Mouse (Mus musculus) CH12.LX (cell line): ENCODE measurements around the gene Ebf1. TPM values are rescaled to one million over a fixed set of nuclear protein-coding genes. Genes with fewer than 3 reads are reported as not detected.
A peak's percentile ranks its signal among the peaks of the same experiment; 100 is the strongest.

Experiments used
- DNase-seq: peaks from one replicate; pipeline ENCODE4 v3.0.0-alpha.2; 2013; ENCODE audit errors: extremely low read depth
- H3K27ac ChIP-seq: 2 replicates; pipeline ENCODE4 v1.5.1; 2012; ENCODE audit warnings: low read depth, mild to moderate bottlenecking, control low read depth, moderate library complexity; ENCODE audit not compliant: insufficient read depth
- H3K27me3 ChIP-seq: replicated peaks from 2 replicates; pipeline ENCODE3; 2012; ENCODE audit warnings: inconsistent platforms
- H3K36me3 ChIP-seq, 2 experiments: replicated peaks in 1 of 2; 2 replicates each; pipeline versions ENCODE3 to v1.6.1; 2012; ENCODE audit warnings: inconsistent platforms in 1 of 2, low read length in 1 of 2, mild to moderate bottlenecking in 1 of 2, mixed read lengths in 1 of 2, moderate library complexity in 1 of 2; ENCODE audit not compliant: control insufficient read depth in 1 of 2, insufficient read depth in 1 of 2
- H3K4me1 ChIP-seq, 2 experiments: 2 replicates each; pipeline ENCODE4 v1.6.1; 2012; ENCODE audit warnings: inconsistent platforms in 1 of 2, moderate library complexity in 1 of 2; ENCODE audit not compliant: insufficient read depth in 2 of 2, control insufficient read depth in 1 of 2
- H3K4me2 ChIP-seq: 2 replicates; pipeline ENCODE4 v1.6.1; 2012; ENCODE audit warnings: low read depth, mild to moderate bottlenecking, control low read depth; ENCODE audit not compliant: poor library complexity, insufficient read depth, severe bottlenecking
- H3K4me3 ChIP-seq, 3 experiments: fragments of 150-350 bp in 1 of 3; sonication (generic) in 1 of 3; replicated peaks in 1 of 3; 2 replicates each; pipeline versions ENCODE3 to v1.5.1; 2011 to 2012; ENCODE audit warnings: low read depth in 2 of 3, low read length in 2 of 3, mild to moderate bottlenecking in 2 of 3, moderate library complexity in 2 of 3, control low read depth in 1 of 3, improper control_type of control experiment in 1 of 3, inconsistent platforms in 1 of 3, mixed read lengths in 1 of 3; ENCODE audit not compliant: poor library complexity in 1 of 3
- H3K79me2 ChIP-seq: replicated peaks from 2 replicates; pipeline ENCODE4 v1.6.1; 2012; ENCODE audit warnings: mild to moderate bottlenecking, moderate library complexity; ENCODE audit not compliant: control insufficient read depth, poor library complexity, insufficient read depth, severe bottlenecking; ENCODE audit errors: extremely low read depth
- H3K9ac ChIP-seq: 2 replicates; pipeline ENCODE4 v1.6.1; 2012; ENCODE audit warnings: low read depth, mild to moderate bottlenecking, control low read depth, moderate library complexity; ENCODE audit not compliant: insufficient read depth
- H3K9me3 ChIP-seq: replicated peaks from 2 replicates; pipeline ENCODE3; 2012; ENCODE audit warnings: low read length, inconsistent platforms, mixed read lengths
- BHLHE40 ChIP-seq: IDR thresholded peaks from 2 replicates; pipeline ENCODE4 v1.6.1; 2011; ENCODE audit warnings: mild to moderate bottlenecking, low read depth, low read length, improper control_type of control experiment
- CHD2 ChIP-seq: IDR thresholded peaks from 2 replicates; pipeline ENCODE4 v1.6.1; 2011; ENCODE audit warnings: low read length, improper control_type of control experiment
- EP300 ChIP-seq: IDR thresholded peaks from 2 replicates; pipeline ENCODE4 v1.6.1; 2011; ENCODE audit warnings: low read length, improper control_type of control experiment
- ETS1 ChIP-seq: conservative IDR thresholded peaks from 2 replicates; pipeline ENCODE4 v1.6.1; 2012; ENCODE audit warnings: low read depth, mild to moderate bottlenecking, inconsistent platforms, low read length, improper control_type of control experiment, moderate library complexity
- KAT2A ChIP-seq: IDR thresholded peaks from 2 replicates; pipeline ENCODE4 v1.6.1; 2012; ENCODE audit warnings: low read length, improper control_type of control experiment, inconsistent platforms; ENCODE audit not compliant: insufficient replicate concordance
- MAFK ChIP-seq: IDR thresholded peaks from 2 replicates; pipeline ENCODE4 v1.6.1; 2011; ENCODE audit warnings: low read length, improper control_type of control experiment; ENCODE audit not compliant: insufficient replicate concordance
- MAX ChIP-seq: IDR thresholded peaks from 2 replicates; pipeline ENCODE4 v1.6.1; 2011; ENCODE audit warnings: low read length, improper control_type of control experiment
- MEF2A ChIP-seq: IDR thresholded peaks from 2 replicates; pipeline ENCODE4 v1.6.1; 2014; ENCODE audit warnings: low read depth, mild to moderate bottlenecking, inconsistent platforms, low read length, improper control_type of control experiment, borderline replicate concordance
- MXI1 ChIP-seq: IDR thresholded peaks from 2 replicates; pipeline ENCODE4 v1.6.1; 2011; ENCODE audit warnings: mild to moderate bottlenecking, low read depth, low read length, improper control_type of control experiment
- MYC ChIP-seq: IDR thresholded peaks from 2 replicates; pipeline ENCODE4 v1.6.1; 2011; ENCODE audit warnings: low read depth, mild to moderate bottlenecking, improper control_type of control experiment, low read length
- RAD21 ChIP-seq: IDR thresholded peaks from 2 replicates; pipeline ENCODE4 v1.6.1; 2011; ENCODE audit warnings: low read depth, mild to moderate bottlenecking, low read length, improper control_type of control experiment, moderate library complexity
- RCOR1 ChIP-seq: conservative IDR thresholded peaks from 2 replicates; pipeline ENCODE4 v1.6.1; 2012; ENCODE audit warnings: low read depth, mild to moderate bottlenecking, inconsistent platforms, low read length, improper control_type of control experiment
- TCF12 ChIP-seq: IDR thresholded peaks from 2 replicates; pipeline ENCODE4 v1.6.1; 2014; ENCODE audit warnings: low read depth, mild to moderate bottlenecking, inconsistent platforms, low read length, improper control_type of control experiment
- ZNF384 ChIP-seq: IDR thresholded peaks from 2 replicates; pipeline ENCODE4 v1.6.1; 2012; ENCODE audit warnings: low read depth, low read length, improper control_type of control experiment, inconsistent platforms
- dilution Hi-C: fragments of 300-500 bp; cut with MboI; formaldehyde crosslinking; loops from 2 replicates; pipeline ENCODE4 v1.14.3; 2020; ENCODE audit warnings: low sequenced_read_pairs; ENCODE audit not compliant: extremely low pct_unique_long_range_greater_than_20kb, extremely low pct_ligation_motif_present
- in situ Hi-C: fragments of 300-500 bp; cut with MboI; formaldehyde crosslinking; loops from 3 replicates; pipeline ENCODE4 v1.14.3; 2019; ENCODE audit warnings: low sequenced_read_pairs, low pct_ligation_motif_present, low pct_unique_long_range_greater_than_20kb, mixed read lengths
- polyA plus RNA-seq: library from polyadenylated mRNA; unstranded; fragments of >175 nt; gene quantifications from 2 replicates; pipeline ENCODE4 v1.2.1, GENCODE M21; 2012; ENCODE audit warnings: low read depth; ENCODE audit not compliant: insufficient read length
- total RNA-seq, 2 experiments: library from RNA; depleted of rRNA; stranded (reverse); fragments of 300-350 nt in 1 of 2; fragments of >200 nt in 1 of 2; gene quantifications; 2 replicates each; pipeline ENCODE4 v1.2.3; 2012 to 2014

Gene Ebf1
- total and polyA plus RNA-seq, 3 experiments = 37.8 to 60.7 (median 42.8) TPM

DNA sequence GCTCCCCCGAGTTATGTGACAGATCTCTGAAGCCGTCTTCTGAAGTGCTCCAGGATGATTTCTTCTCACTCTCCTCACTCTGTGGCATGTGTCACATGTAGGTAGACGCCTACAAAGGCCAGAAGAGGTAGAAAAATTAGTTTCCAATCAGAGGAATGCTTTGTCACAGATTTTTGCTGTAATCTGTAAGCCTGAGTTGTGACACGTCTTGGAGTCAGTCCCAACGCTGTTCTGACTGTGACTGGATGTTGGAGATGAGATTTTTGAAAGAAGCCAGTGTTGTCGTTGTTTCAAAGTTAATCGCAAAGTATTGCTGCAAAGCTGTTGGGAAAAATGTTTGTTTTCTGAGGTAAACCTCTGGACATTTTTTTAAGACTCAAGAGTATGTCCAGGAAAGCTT lies 139.2 kb downstream of the Ebf1 start:
- Histone ChIP-seq H3K4me3 (no peak overlapping the region), H3K4me1 (peaks cover 12 to 82% of the 10 kb centered on the region in 2 experiments), H3K36me3 (peaks cover 3 to 48% of the 10 kb centered on the region in 2 experiments), H3K4me2 (no peak overlapping the region), H3K9ac (no peak overlapping the region), H3K27ac (no peak overlapping the region), H3K27me3 (no peaks in the 10 kb centered on the region), H3K79me2 (peaks cover 18% of the 10 kb centered on the region), H3K9me3 (no peaks in the 10 kb centered on the region)
- in situ Hi-C loops = no loop called here
- dilution Hi-C loops = no loop called here
- TF ChIP-seq CHD2 (no peak), ETS1 (no peak)
- no peak for DNase-seq

DNA sequence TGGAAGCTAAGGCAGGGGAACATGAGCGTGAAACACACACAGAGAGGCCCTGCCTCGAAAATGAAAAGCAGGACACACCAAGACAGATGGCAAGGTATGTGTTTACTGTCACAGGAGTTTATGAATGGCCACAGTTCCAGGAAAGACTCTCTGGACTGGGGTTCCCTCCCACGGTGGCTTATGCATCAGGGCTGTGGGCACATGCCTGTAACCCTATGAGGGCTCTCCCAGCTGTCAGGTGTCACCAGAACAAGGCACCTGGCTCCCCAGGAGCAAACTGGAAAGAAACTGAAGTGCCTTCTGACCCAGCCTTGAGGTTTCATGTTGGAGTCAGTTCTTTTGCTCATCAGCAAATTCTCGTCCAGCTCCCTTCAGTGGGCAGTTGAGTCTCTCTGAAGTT lies 141.7 kb downstream of the Ebf1 start:
- TF ChIP-seq MAX = 0 out of 2 replicates have a peak, but pooled peaks have one; percentile 37
- peak; percentile 49; the same call in 1 of the 2 replicates for TF ChIP-seq MEF2A
- peak; percentile 63 for TF ChIP-seq BHLHE40
- peak; percentile 57; the same call in 1 of the 2 replicates for TF ChIP-seq EP300
- TF ChIP-seq ZNF384 = no peak
- TF ChIP-seq TCF12 = peak; percentile 84
- 0 out of 2 replicates have a peak, but pooled peaks have one; percentile 26 for TF ChIP-seq MYC
- no peak for TF ChIP-seq RCOR1
- TF ChIP-seq KAT2A = no peak
- no peak for TF ChIP-seq MXI1
- TF ChIP-seq ETS1 = peak; percentile 64
- TF ChIP-seq MAFK = peak; percentile 34; the same call in 1 of the 2 replicates
- peak; percentile 3 for TF ChIP-seq RAD21
- 0 out of 2 replicates have a peak, but pooled peaks have one; percentile 17 for TF ChIP-seq CHD2
- Histone ChIP-seq H3K9ac (no peak overlapping the region), H3K4me1 (peaks cover 21 to 96% of the 10 kb centered on the region in 2 experiments), H3K36me3 (peaks cover 3 to 49% of the 10 kb centered on the region in 2 experiments), H3K27me3 (no peaks in the 10 kb centered on the region), H3K79me2 (peaks cover 28% of the 10 kb centered on the region), H3K27ac (no peak overlapping the region), H3K4me2 (no peak overlapping the region), H3K4me3 (no peak overlapping the region), H3K9me3 (no peaks in the 10 kb centered on the region)
- dilution Hi-C loops = no loop called here
- in situ Hi-C loops = no loop called here
- peak; percentile 44 for DNase-seq
